ENCODE assay signal across 13 mouse cellular contexts in the genomic region with DNA sequence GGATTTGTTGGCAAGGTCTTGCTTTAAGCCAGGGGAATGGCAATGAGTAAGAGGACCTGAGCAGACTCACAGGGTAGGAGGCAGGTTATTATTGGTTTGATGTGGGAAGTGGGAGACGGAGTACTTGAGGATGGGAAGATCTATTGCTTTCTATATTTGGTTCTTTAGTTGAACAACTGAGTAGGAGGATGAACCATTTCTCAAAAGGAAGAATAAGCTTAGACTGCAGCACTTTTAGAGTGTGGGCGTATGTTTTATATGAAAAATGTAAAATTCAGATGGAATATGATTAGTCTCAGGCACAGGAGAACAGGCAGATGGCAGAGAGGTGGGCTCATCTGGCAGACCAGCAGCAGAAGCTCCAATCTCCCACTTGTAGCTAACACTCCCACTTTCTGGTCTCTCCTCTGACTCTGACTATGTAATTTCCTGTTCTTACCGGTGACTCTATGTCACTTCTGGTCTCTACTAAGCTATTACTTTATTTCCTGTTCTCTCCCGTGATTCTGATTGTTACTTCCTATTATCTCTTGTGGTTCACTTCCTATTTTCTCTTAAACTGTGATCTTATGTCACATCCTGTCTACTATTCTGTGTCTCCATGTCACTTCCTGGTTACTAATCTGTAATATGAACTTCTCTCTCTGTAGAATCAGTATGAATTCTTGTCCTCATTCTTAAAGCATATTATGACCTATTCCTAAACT.
DNase-seq lines count a peak whose midpoint lies in the region; ATAC-seq and TF ChIP-seq lines count a peak whose summit lies in the region.
"Had no signal": no experiment of that assay in that cellular context is flagged by ENCODE, and none has a peak within 500 bp of the region (broad histone marks: within the 10 kb centered on the region; RNA-seq: fewer than 3 reads in every experiment).

No protein-coding gene starts in this region.

- no peaks in the 10 kb centered on the region for H3K36me3 ChIP-seq in lung, embryonic 16.5 days (ENCODE audit: control insufficient read depth, insufficient read depth, low read length)
- H3K36me3 ChIP-seq: neural tube, embryonic 13.5 days; stomach, embryonic 15.5 days had no signal

- H3K4me2 ChIP-seq in lung, embryonic 16.5 days (ENCODE audit: low read depth, low read length), result no peak overlapping the region
- H3K4me2 ChIP-seq: neural tube, embryonic 13.5 days; stomach, embryonic 15.5 days had no signal

- no peaks in the 10 kb centered on the region for H3K27me3 ChIP-seq in lung, embryonic 16.5 days (ENCODE audit: control insufficient read depth, insufficient read depth, low read depth, low read length)
- H3K27me3 ChIP-seq: megakaryocyte, embryonic 14.5 days; neural tube, embryonic 13.5 days; stomach, embryonic 15.5 days had no signal

- ATAC-seq in lung, embryonic 16.5 days (ENCODE audit: low read depth), result peak; percentile 54
- ATAC-seq in monocyte, adult 5-6 weeks (replicated peaks; ENCODE audit: insufficient number of reproducible peaks, low FRiP score, low TSS enrichment, poor library complexity, severe bottlenecking), result no peak

- intact Hi-C loops in gastrocnemius, adult 2 months (cut with DNase I), result no loop called here

- H3K4me1 ChIP-seq in lung, embryonic 16.5 days (replicated peaks; ENCODE audit: control insufficient read depth, insufficient read depth, low read length), result peaks cover 3% of the 10 kb centered on the region; the same call in 1 of the 2 replicates
- H3K4me1 ChIP-seq: stomach, embryonic 15.5 days had no signal

- TF ChIP-seq CTCF in gastrocnemius, adult 2 months (IDR thresholded peaks at IDR 0.05), result no peak

- H3K9ac ChIP-seq in lung, embryonic 16.5 days (ENCODE audit: low read length), result no peak overlapping the region
- H3K9ac ChIP-seq: neural tube, embryonic 13.5 days; stomach, embryonic 15.5 days had no signal

- H3K4me3 ChIP-seq in gastrocnemius, adult 2 months, result no peak overlapping the region
- no peak overlapping the region for H3K4me3 ChIP-seq in lung, embryonic 16.5 days (ENCODE audit: low read length)
- H3K4me3 ChIP-seq: megakaryocyte, embryonic 14.5 days; neural tube, embryonic 13.5 days; stomach, embryonic 15.5 days had no signal

- 70% methylated on average over 4 of the region's 4 CpGs for WGBS in lung, embryonic 16.5 days

- peak overlapping the region; percentile 38 for H3K27ac ChIP-seq in gastrocnemius, adult 2 months
- H3K27ac ChIP-seq in lung, embryonic 16.5 days (ENCODE audit: low read length), result peak overlapping the region; percentile 57; the same call in 1 of the 2 replicates
- H3K27ac ChIP-seq: neural tube, embryonic 13.5 days; stomach, embryonic 15.5 days had no signal

- no peaks in the 10 kb centered on the region for H3K9me3 ChIP-seq in lung, embryonic 16.5 days (ENCODE audit: control insufficient read depth, low read length)
- H3K9me3 ChIP-seq: neural tube, embryonic 13.5 days; stomach, embryonic 15.5 days had no signal

- DNase-seq in gastrocnemius, adult 2 months, result no peak
- DNase-seq in gastrocnemius, adult 18-20 months (ENCODE audit: low spot score), result no peak
- no peak for DNase-seq in lung, postnatal 14 days
- DNase-seq in left cerebral cortex, adult 18-20 months (ENCODE audit: low spot score in 2 of 2), result peak; percentile 73 to 86
- peak; percentile 76 for DNase-seq in right cerebral cortex, postnatal 25 days
- no peak for DNase-seq in thymus, postnatal 25 days
- DNase-seq: adrenal gland, postnatal 14 days; cerebellum, postnatal 25 days had no signal

Comparison
In these comparisons a context has a peak if more than half of its experiments do, and no peak if none do; other contexts are left out.
1. DNase-seq: peak in left cerebral cortex, adult 18-20 months (2 of 2) and right cerebral cortex, postnatal 25 days (single experiment); none in gastrocnemius, adult 2 months (single experiment), gastrocnemius, adult 18-20 months (single experiment), lung, postnatal 14 days (single experiment) and thymus, postnatal 25 days (single experiment).